ENCODE assay signal across 8 mouse cellular contexts in genomic region chrX:102251937-102252860, GRCm38 (mm10). TPM values are rescaled to one million over a fixed set of nuclear protein-coding genes. Genes with fewer than 3 reads are reported as not detected.
DNase-seq lines count a peak whose midpoint lies in the region; ATAC-seq and TF ChIP-seq lines count a peak whose summit lies in the region.

TSS of gene Cited1 (minus strand) at chrX:102252181.

- H3K9ac ChIP-seq in forebrain, embryonic 16.5 days (replicated peaks; ENCODE audit: low read depth, low read length) = peak within 1 kb of the TSS; percentile 52
- H3K9ac ChIP-seq in lung, embryonic 14.5 days = peak within 1 kb of the TSS; percentile 40

- H3K36me3 ChIP-seq in forebrain, embryonic 16.5 days (ENCODE audit: control insufficient read depth, insufficient read depth) = no peaks in the 10 kb centered on the region
- no peaks in the 10 kb centered on the region for H3K36me3 ChIP-seq in lung, embryonic 14.5 days (ENCODE audit: insufficient read depth)

- ATAC-seq in cerebellum, adult (ENCODE audit: insufficient number of reproducible peaks, low FRiP score, low TSS enrichment) = peak; percentile 85
- peak; percentile 97 for ATAC-seq in forebrain, embryonic 16.5 days
- peak; percentile 94 for ATAC-seq in lung, embryonic 14.5 days (ENCODE audit: insufficient read depth)

- H3K27me3 ChIP-seq in forebrain, embryonic 16.5 days (replicated peaks; ENCODE audit: control insufficient read depth, insufficient read depth, low read length) = peaks cover 4% of the 10 kb centered on the region
- peaks cover 33% of the 10 kb centered on the region for H3K27me3 ChIP-seq in lung, embryonic 14.5 days (ENCODE audit: insufficient read depth, low read length)

- DNase-seq in ES-CJ7 (ENCODE audit: low read depth, low spot score) = peak; percentile 71
- peak; percentile 72 for DNase-seq in heart, postnatal 4 days
- DNase-seq in layer of hippocampus, adult 8-10 months (ENCODE audit: low spot score in 2 of 2) = peak; percentile 39 to 42
- DNase-seq in lung, embryonic 14.5 days = peak; percentile 81
- peak; percentile 34 for DNase-seq in ovary, postnatal 14 days (ENCODE audit: low spot score)
- DNase-seq in thymus, postnatal 36 days = peak; percentile 38 to 50

- peak within 1 kb of the TSS; percentile 59 for H3K4me3 ChIP-seq in forebrain, embryonic 16.5 days (replicated peaks; ENCODE audit: low read length)
- peak within 1 kb of the TSS; percentile 49 for H3K4me3 ChIP-seq in lung, embryonic 14.5 days (ENCODE audit: low read depth, low read length)

- no peaks in the 10 kb centered on the region for H3K9me3 ChIP-seq in forebrain, embryonic 16.5 days (ENCODE audit: control insufficient read depth, low read length)
- no peaks in the 10 kb centered on the region for H3K9me3 ChIP-seq in lung, embryonic 14.5 days (ENCODE audit: low read depth, low read length)

- no peak within 1 kb of the TSS for H3K27ac ChIP-seq in forebrain, embryonic 16.5 days (ENCODE audit: low read length)
- H3K27ac ChIP-seq in lung, embryonic 14.5 days (ENCODE audit: low read depth) = no peak within 1 kb of the TSS

- H3K4me2 ChIP-seq in forebrain, embryonic 16.5 days (ENCODE audit: low read length) = peak within 1 kb of the TSS; percentile 84
- peak within 1 kb of the TSS; percentile 84 for H3K4me2 ChIP-seq in lung, embryonic 14.5 days

- peaks cover 9% of the 10 kb centered on the region for H3K4me1 ChIP-seq in forebrain, embryonic 16.5 days (replicated peaks; ENCODE audit: control insufficient read depth, insufficient read depth, low read length)
- no peaks in the 10 kb centered on the region for H3K4me1 ChIP-seq in lung, embryonic 14.5 days (ENCODE audit: insufficient read depth)

- no peak for TF ChIP-seq CTCF in lung, embryonic 14.5 days (IDR thresholded peaks at IDR 0.05; ENCODE audit: low read depth)

- WGBS in forebrain, embryonic 16.5 days = 18% methylated on average over 44 of the region's 44 CpGs
- WGBS in lung, embryonic 14.5 days = 6% methylated on average over 44 of the region's 44 CpGs

RNA-seq across cellular contexts. Expression of gene Cited1, which starts in this region (rescaled TPM):
- polyA plus RNA-seq in forebrain, embryonic 16.5 days (2015; fragmentation: Nextera tagmentation; extraction: Ambion mirVana) = 5.9 and 7.4 TPM in 2 replicates
- total RNA-seq in heart, postnatal 4 days (2021) = 10 to 100 TPM; 64.2 to 67.5 TPM
- 1 to 10 TPM; 1.2 to 2.6 (median 2.3) TPM for total RNA-seq in layer of hippocampus, adult 8-10 months (2022)
- 6.2 and 8.9 TPM in 2 replicates for polyA plus RNA-seq in lung, embryonic 14.5 days (2014; fragmentation: Nextera tagmentation; extraction: Ambion mirVana)

Comparison
In these comparisons a context has a peak if more than half of its experiments do, and no peak if none do; other contexts are left out.
1. RNA of gene Cited1 (total RNA-seq): 64.2 to 67.5 TPM in heart, postnatal 4 days; 1.2 to 2.6 TPM in layer of hippocampus, adult 8-10 months; every median in the first group is over 10 times any median in the second.
2. Peak in every context shown above with its lines, with median percentiles within 50 percentile points of each other: DNase-seq and ATAC-seq.